Mouse (Mus musculus): ENCODE data around the gene Kank2. TPM values are rescaled to one million over a fixed set of nuclear protein-coding genes. Genes with fewer than 3 reads are reported as not detected.
A peak's percentile ranks its signal among the peaks of the same experiment; 100 is the strongest.

Gene Kank2
- polyA plus RNA-seq, 1 experiment from 2014 or later, result 23.3 TPM

DNA sequence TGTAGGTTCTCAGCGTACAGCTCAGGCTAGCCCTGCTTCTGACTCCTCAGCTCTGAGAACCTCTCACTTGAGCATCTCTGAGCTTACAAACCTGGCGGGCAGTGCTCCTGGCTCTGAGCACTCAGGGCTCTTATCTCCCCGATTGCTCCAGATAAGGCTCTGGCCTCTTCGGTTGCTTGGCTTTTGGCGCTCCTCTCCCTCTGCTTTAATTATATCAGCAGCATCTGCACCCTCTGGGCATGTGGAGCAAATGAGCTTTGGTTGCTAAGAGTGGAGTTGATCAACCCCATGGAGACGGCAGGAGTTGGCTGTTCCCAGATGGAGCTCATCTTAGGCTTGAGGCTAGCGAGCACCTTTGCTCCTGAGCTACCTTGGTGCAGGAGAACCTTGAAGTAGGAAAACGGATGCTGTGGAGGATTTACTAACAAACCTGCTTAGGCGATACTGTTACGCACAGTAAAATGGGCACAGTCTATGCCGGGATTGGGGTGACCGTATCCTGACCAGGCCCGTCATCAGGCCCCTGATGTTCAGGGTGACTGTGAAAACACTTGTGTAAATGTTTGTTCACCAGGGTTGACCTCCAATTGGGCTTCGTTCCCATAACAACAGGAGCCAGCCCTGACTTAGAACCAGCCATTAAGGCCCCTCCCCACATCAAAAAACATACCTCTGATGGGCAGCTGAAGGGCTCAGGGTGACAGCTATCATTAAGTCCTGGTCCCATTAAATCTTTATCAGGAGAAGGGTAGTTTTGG, 72.1 kb downstream of the Kank2 start:
- peak overlapping the region; percentile 89 for H3K4me2 ChIP-seq (replicated peaks; ENCODE audit: low read depth, low read length)
- peak; percentile 28 for DNase-seq (ENCODE audit: low spot score)

DNA sequence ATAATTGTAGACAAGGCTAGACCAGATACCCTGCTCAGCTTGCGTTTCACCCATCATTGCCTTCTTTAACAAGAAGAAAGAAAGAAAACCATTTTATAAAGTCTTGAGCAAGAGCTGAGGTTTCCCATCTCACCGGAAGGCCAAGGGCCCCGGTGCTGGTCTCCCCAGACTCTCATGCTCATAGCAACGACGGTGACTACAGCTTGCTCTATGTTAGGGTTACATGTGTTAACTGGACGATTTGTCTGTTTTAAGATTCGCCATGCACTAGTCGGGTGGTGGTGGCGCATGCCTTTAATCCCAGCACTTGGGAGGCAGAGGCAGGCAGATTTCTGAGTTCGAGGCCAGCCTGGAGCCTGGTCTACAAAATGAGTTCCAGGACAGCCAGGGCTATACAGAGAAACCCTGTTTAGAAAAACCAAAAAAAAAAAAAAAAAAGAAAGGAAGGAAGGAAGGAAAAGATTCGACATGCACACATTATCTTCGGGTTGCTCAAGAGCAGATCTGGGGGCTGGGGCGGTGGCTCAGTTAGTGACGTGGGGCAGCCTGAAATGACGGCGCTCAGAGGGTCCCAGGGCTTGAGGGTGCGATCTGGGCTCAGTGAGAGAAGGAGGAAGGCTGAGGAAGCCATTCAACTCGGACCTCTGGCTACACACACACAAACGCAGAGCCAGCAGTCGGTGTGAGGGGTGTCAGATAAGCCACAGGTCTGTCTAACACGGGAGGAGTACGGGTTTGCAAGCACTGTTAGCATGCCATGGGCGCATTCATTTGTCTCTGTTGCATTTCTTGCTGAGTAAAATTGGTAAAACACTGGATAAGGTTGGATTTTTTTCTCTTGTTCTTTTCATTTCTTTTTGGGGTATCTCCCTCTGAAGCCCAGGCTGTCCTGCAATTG, 73.1 kb downstream of the Kank2 start:
- Histone ChIP-seq H3K9me3 (ENCODE audit: low read length) (no peaks in the 10 kb centered on the region), H3K9ac (replicated peaks; ENCODE audit: low read depth) (no peak overlapping the region), H3K4me3 (ENCODE audit: low read depth, low read length) (peak overlapping the region; percentile 65; the same call in 1 of the 2 replicates), H3K4me2 (replicated peaks; ENCODE audit: low read depth, low read length) (peak overlapping the region; percentile 89), H3K27me3 (replicated peaks; ENCODE audit: insufficient read depth, low read length) (no peaks in the 10 kb centered on the region), H3K36me3 (ENCODE audit: insufficient read depth, low read length) (no peaks in the 10 kb centered on the region), H3K27ac (ENCODE audit: low read length) (0 out of 2 replicates have a peak overlapping the region, but pooled peaks have one; percentile 2), H3K4me1 (ENCODE audit: insufficient read depth, low read depth, low read length) (peaks cover 8% of the 10 kb centered on the region; the same call in 1 of the 2 replicates)
- DNase-seq (ENCODE audit: low spot score) (peak; percentile 27), ATAC-seq (no peak)
- WGBS, result 40% methylated on average over 23 of the region's 23 CpGs
- TF ChIP-seq CTCF (IDR thresholded peaks at IDR 0.05) (no peak), EP300 (IDR thresholded peaks at IDR 0.05) (no peak)

More for the DNA sequence above, 72.1 kb downstream of the Kank2 start:
- TF ChIP-seq EP300 (IDR thresholded peaks at IDR 0.05), result no peak
- TF ChIP-seq CTCF (IDR thresholded peaks at IDR 0.05), result no peak
- ATAC-seq, result no peak
- no peaks in the 10 kb centered on the region for H3K9me3 ChIP-seq (ENCODE audit: low read length)
- 0 out of 2 replicates have a peak overlapping the region, but pooled peaks have one; percentile 2 for H3K27ac ChIP-seq (ENCODE audit: low read length)
- WGBS, result 52% methylated on average over 14 of the region's 14 CpGs
- H3K36me3 ChIP-seq (ENCODE audit: insufficient read depth, low read length), result no peaks in the 10 kb centered on the region
- H3K9ac ChIP-seq (replicated peaks; ENCODE audit: low read depth), result no peak overlapping the region
- no peaks in the 10 kb centered on the region for H3K27me3 ChIP-seq (replicated peaks; ENCODE audit: insufficient read depth, low read length)
- H3K4me1 ChIP-seq (ENCODE audit: insufficient read depth, low read depth, low read length), result peaks cover 8% of the 10 kb centered on the region; the same call in 1 of the 2 replicates
- no peak overlapping the region for H3K4me3 ChIP-seq (ENCODE audit: low read depth, low read length)

DNA sequence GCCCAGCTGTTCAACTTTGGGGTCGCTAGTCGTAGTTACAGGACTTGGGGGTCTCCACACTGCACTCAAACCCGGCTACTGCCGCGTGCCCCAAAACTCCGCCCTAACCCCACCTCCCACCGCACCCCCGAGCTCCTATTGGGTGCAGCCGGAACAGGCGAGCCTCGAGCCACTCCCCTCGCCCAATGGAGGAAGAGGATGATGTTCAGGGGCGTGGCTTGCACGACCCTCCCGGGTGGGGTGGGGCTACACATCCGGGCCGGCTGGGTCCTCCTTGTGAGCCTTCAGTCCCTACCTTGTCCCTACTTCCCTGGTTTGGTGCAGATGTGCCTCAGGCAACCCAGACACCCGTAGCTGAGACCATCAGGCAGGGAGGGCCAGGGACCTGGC, 74.4 kb downstream of the Kank2 start:
- no peak for TF ChIP-seq CTCF (IDR thresholded peaks at IDR 0.05)
- TF ChIP-seq EP300 (IDR thresholded peaks at IDR 0.05), result no peak
- WGBS, result 0% methylated on average over 15 of the region's 18 CpGs
- peak; percentile 98 for DNase-seq (ENCODE audit: low spot score)
- Histone ChIP-seq H3K36me3 (ENCODE audit: insufficient read depth, low read length) (no peaks in the 10 kb centered on the region), H3K4me2 (replicated peaks; ENCODE audit: low read depth, low read length) (peak overlapping the region; percentile 89), H3K27me3 (replicated peaks; ENCODE audit: insufficient read depth, low read length) (no peaks in the 10 kb centered on the region), H3K4me1 (ENCODE audit: insufficient read depth, low read depth, low read length) (peaks cover 8% of the 10 kb centered on the region; the same call in 1 of the 2 replicates), H3K27ac (ENCODE audit: low read length) (peak overlapping the region; percentile 93), H3K4me3 (ENCODE audit: low read depth, low read length) (peak overlapping the region; percentile 65), H3K9me3 (ENCODE audit: low read length) (no peaks in the 10 kb centered on the region), H3K9ac (replicated peaks; ENCODE audit: low read depth) (peak overlapping the region; percentile 48)
- ATAC-seq, result peak; percentile 94

DNA sequence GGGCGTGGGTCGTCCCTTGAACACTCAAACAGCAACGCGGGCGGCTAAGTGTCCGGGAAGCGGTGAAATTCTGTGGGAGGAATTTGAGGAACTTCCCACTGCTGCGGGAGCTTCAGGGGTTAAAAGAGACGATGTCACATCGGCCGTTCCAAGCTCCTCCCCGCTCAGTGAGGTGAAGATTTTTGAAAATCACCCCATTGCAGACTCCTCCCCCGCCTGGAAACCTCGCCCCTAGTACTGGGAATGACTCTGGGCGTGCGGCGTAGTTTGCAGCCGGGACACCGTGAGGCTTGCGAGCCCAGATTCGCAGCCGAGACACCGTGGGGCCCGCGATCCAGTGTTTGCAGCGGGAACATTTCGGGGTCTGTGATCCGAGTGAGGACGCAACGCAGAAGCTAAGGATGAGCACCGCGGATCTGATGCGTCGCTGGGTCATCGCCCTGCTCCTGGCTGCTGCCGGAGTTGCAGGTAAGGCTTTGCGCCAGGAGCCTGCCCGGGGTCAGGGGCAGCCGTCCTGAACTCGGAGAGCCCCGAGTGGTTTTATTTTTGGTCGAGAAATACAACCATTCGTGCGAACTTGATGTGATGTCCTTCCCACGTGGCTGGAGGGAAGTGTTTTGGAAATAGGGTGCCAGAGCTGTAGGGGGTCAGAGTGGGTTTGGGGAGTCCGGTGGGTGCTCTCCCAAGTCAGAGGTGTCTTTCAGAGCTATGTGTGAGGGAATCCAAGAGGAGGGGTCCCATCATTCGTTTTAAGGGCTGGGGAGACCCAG, 75.0 kb downstream of the Kank2 start, which contains the start of gene Ldlr:
Gene Ldlr (plus strand): TSS at position 107 of the 770 bp plus-strand sequence.
- H3K36me3 ChIP-seq (ENCODE audit: insufficient read depth, low read length), result no peaks in the 10 kb centered on the region
- H3K9me3 ChIP-seq (ENCODE audit: low read length), result no peaks in the 10 kb centered on the region
- DNase-seq (ENCODE audit: low spot score) (peak; percentile 98), ATAC-seq (peak; percentile 92)
- under 1% methylated on average over 47 of the region's 47 CpGs for WGBS
- peak within 1 kb of the TSS; percentile 93 for H3K27ac ChIP-seq (ENCODE audit: low read length)
- peak within 1 kb of the TSS; percentile 89 for H3K4me2 ChIP-seq (replicated peaks; ENCODE audit: low read depth, low read length)
- peak within 1 kb of the TSS; percentile 48 for H3K9ac ChIP-seq (replicated peaks; ENCODE audit: low read depth)
- TF ChIP-seq EP300 (IDR thresholded peaks at IDR 0.05) (peak; percentile 81), CTCF (IDR thresholded peaks at IDR 0.05) (no peak)
- peak within 1 kb of the TSS; percentile 65 for H3K4me3 ChIP-seq (ENCODE audit: low read depth, low read length)
- peaks cover 8% of the 10 kb centered on the region; the same call in 1 of the 2 replicates for H3K4me1 ChIP-seq (ENCODE audit: insufficient read depth, low read depth, low read length)
- H3K27me3 ChIP-seq (replicated peaks; ENCODE audit: insufficient read depth, low read length), result no peaks in the 10 kb centered on the region

DNA sequence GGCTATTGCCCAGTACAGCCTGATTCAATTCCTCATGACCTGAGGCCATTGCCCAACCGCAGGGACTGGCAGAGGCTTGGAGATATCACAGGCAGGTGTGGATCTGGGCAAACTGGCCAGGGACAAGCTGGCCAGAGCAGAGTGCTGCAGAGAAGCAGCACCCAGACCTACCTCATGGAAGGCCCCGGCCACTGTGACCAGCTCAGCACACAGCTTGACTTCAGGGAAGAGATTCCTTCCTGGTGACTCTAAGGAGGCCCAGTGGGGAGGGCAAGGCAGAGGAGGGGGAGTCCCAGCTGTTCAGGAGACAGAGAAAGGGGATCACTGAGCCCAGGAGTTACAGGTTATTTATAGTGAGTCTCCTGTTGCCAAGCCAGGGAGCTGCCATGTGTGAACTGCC, 77.5 kb downstream of the Kank2 start:
- no peak for TF ChIP-seq CTCF (IDR thresholded peaks at IDR 0.05)
- no peak for TF ChIP-seq EP300 (IDR thresholded peaks at IDR 0.05)
- H3K4me3 ChIP-seq (ENCODE audit: low read depth, low read length), result no peak overlapping the region
- H3K27ac ChIP-seq (ENCODE audit: low read length), result no peak overlapping the region
- no peaks in the 10 kb centered on the region for H3K9me3 ChIP-seq (ENCODE audit: low read length)
- 71% methylated on average over 2 of the region's 2 CpGs for WGBS
- no peaks in the 10 kb centered on the region for H3K27me3 ChIP-seq (replicated peaks; ENCODE audit: insufficient read depth, low read length)
- H3K36me3 ChIP-seq (ENCODE audit: insufficient read depth, low read length), result no peaks in the 10 kb centered on the region
- no peak overlapping the region for H3K9ac ChIP-seq (replicated peaks; ENCODE audit: low read depth)
- DNase-seq (ENCODE audit: low spot score) (no peak), ATAC-seq (no peak)
- peaks cover 8% of the 10 kb centered on the region; the same call in 1 of the 2 replicates for H3K4me1 ChIP-seq (ENCODE audit: insufficient read depth, low read depth, low read length)
- H3K4me2 ChIP-seq (replicated peaks; ENCODE audit: low read depth, low read length), result no peak overlapping the region
